Mouse (Mus musculus) ES-CJ7 (cell line): ENCODE data around the gene Urod.

Experiments
- DNase-seq: peaks from one replicate; pipeline ENCODE4 v3.0.0; 2011; ENCODE audit warnings: low read depth, low spot score

Urod gene

GRCm38 (mm10) chr4:116993672-116994621 lies at the start of gene Urod:
Gene Urod, minus strand, starts transcription at chr4:116994413.
- DNase-seq: peak; percentile 95

- DNase-seq: no peak
Measured at GRCm38 (mm10) chr4:117041283-117041721, 47.1 kb upstream of the Urod start.

- DNase-seq: no peak
Measured at GRCm38 (mm10) chr4:117040791-117041190, 46.6 kb upstream of the Urod start.

GRCm38 (mm10) chr4:117039925-117040687 lies 45.9 kb upstream of the Urod start:
- DNase-seq: no peak

- peak; percentile 32 for DNase-seq
Measured at GRCm38 (mm10) chr4:117031105-117031504, 36.9 kb upstream of the Urod start.

GRCm38 (mm10) chr4:117023469-117023868 lies 29.3 kb upstream of the Urod start:
- no peak for DNase-seq

- DNase-seq: peak; percentile 94
Measured at GRCm38 (mm10) chr4:117019206-117020134, 25.3 kb upstream of the Urod start, which contains the start of gene Eif2b3. Gene Eif2b3, plus strand, starts transcription at chr4:117019402.

GRCm38 (mm10) chr4:117018327-117018726 lies 24.1 kb upstream of the Urod start:
- DNase-seq: no peak

- no peak for DNase-seq
Measured at GRCm38 (mm10) chr4:117017738-117018137, 23.5 kb upstream of the Urod start.

- DNase-seq: no peak
Measured at GRCm38 (mm10) chr4:117014901-117015415, 20.7 kb upstream of the Urod start.

GRCm38 (mm10) chr4:117013596-117013995 lies 19.4 kb upstream of the Urod start:
- no peak for DNase-seq

GRCm38 (mm10) chr4:117010231-117010630 lies 16.0 kb upstream of the Urod start:
- DNase-seq: no peak

- no peak for DNase-seq
Measured at GRCm38 (mm10) chr4:117007058-117007457, 12.8 kb upstream of the Urod start.

- peak; percentile 88 for DNase-seq
Measured at GRCm38 (mm10) chr4:117005611-117006400, 11.6 kb upstream of the Urod start.

GRCm38 (mm10) chr4:117004649-117005048 lies 10.4 kb upstream of the Urod start:
- no peak for DNase-seq

- peak; percentile 93 for DNase-seq
Measured at GRCm38 (mm10) chr4:117002543-117003521, 8.6 kb upstream of the Urod start.

- no peak for DNase-seq
Measured at GRCm38 (mm10) chr4:117001957-117002356, 7.7 kb upstream of the Urod start.

GRCm38 (mm10) chr4:116999513-117000154 lies 5.4 kb upstream of the Urod start:
- DNase-seq: no peak

- DNase-seq: peak; percentile 67
Measured at GRCm38 (mm10) chr4:116995798-116996135, 1.6 kb upstream of the Urod start.
